Comparison of ENCODE assay signal across 26 mouse cellular contexts in the genomic region with DNA sequence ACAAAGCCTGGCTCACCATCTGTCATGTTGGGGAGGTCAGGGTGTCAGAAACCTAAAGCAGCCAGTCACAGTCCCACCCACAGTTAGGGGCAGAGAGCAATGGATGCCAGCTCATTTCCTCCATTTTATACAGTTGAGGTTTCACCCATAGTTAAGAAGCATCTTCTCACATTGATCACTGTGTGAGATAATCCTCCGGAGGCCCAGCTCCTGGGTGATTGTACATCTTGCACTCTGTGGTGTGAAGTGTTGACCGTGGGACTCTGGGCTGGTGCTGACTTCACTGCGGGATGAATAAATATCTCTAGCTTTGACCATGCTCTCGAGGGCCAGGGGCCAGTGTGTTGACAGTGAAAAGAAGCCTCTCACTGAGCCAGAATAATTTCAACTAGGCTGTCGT.
DNase-seq lines count a peak whose midpoint lies in the region; ATAC-seq and TF ChIP-seq lines count a peak whose summit lies in the region.
"Had no signal": no experiment of that assay in that cellular context is flagged by ENCODE, and none has a peak within 500 bp of the region (broad histone marks: within the 10 kb centered on the region; RNA-seq: fewer than 3 reads in every experiment).

No protein-coding gene starts in this region.

- DNase-seq in heart, adult 11 months: peak; percentile 57
- no peak for DNase-seq in heart, postnatal 25 days (ENCODE audit: low spot score)
- no peak for DNase-seq in MEL (ENCODE audit: low read depth, low spot score)
- no peak for DNase-seq in kidney, adult 11 months
- no peak for DNase-seq in left cerebral cortex, postnatal 25 days (ENCODE audit: low spot score in 2 of 2)
- DNase-seq: adrenal gland, adult 2 months; adrenal gland, postnatal 14 days; B cell, adult 2 months; cerebellum, adult 11-12 months; cerebellum, adult 8-10 months; cerebellum, postnatal 10 days; cerebellum, postnatal 36 days; embryo, embryonic 11 days; gastrocnemius, postnatal 14 days; heart, adult 18-20 months; heart, postnatal 10 days; heart, postnatal 4 days had no signal

- TF ChIP-seq RAD21 in MEL (IDR thresholded peaks at IDR 0.05; ENCODE audit: low read depth, low read length): no peak

- H3K79me2 ChIP-seq in MEL (ENCODE audit: control insufficient read depth, insufficient read depth, low read length, poor library complexity): peaks cover 13% of the 10 kb centered on the region

- peak; percentile 25; the same call in 1 of the 2 replicates for ATAC-seq in monocyte, adult 5-6 weeks (replicated peaks; ENCODE audit: insufficient number of reproducible peaks, low FRiP score, low TSS enrichment, poor library complexity, severe bottlenecking)
- ATAC-seq: forebrain, embryonic 13.5 days; forebrain, embryonic 16.5 days; hindbrain, postnatal 0 days; intestine, postnatal 0 days had no signal

- no peak for TF ChIP-seq CTCF in MEL (IDR thresholded peaks at IDR 0.05 in 2 of 3, conservative IDR thresholded peaks at IDR 0.05 in 1 of 3; ENCODE audit: control insufficient read depth in 1 of 3, insufficient read depth in 1 of 3, low read depth in 2 of 3, low read length in 3 of 3, poor library complexity in 1 of 3, severe bottlenecking in 1 of 3)

- H3K4me1 ChIP-seq in MEL (ENCODE audit: control insufficient read depth in 1 of 2, insufficient read depth in 2 of 2, low read length in 2 of 2): peaks cover 78 to 83% of the 10 kb centered on the region in 2 experiments
- H3K4me1 ChIP-seq: forebrain, embryonic 10.5 days; forebrain, embryonic 13.5 days had no signal

- no peak for TF ChIP-seq POLR2A in MEL (IDR thresholded peaks at IDR 0.05; ENCODE audit: control insufficient read depth in 1 of 2, insufficient read depth in 1 of 2, low read depth in 1 of 2, low read length in 2 of 2, poor library complexity in 1 of 2)

- TF ChIP-seq EP300 in MEL (IDR thresholded peaks at IDR 0.05; ENCODE audit: low read depth in 1 of 2, low read length in 2 of 2): no peak

- no peaks in the 10 kb centered on the region for H3K27me3 ChIP-seq in MEL (ENCODE audit: control insufficient read depth in 1 of 2, insufficient read depth in 2 of 2, low read length in 2 of 2)
- H3K27me3 ChIP-seq: forebrain, embryonic 13.5 days; heart, embryonic 12.5 days; heart, embryonic 15.5 days had no signal

- H3K36me3 ChIP-seq in MEL (ENCODE audit: control insufficient read depth in 1 of 2, insufficient read depth in 2 of 2, low read length in 2 of 2): peaks cover 2 to 77% of the 10 kb centered on the region in 2 experiments

- H3K9me3 ChIP-seq in MEL (replicated peaks; ENCODE audit: insufficient read depth, low read length): no peaks in the 10 kb centered on the region
- H3K9me3 ChIP-seq: forebrain, embryonic 10.5 days; forebrain, embryonic 13.5 days; heart, embryonic 12.5 days; heart, embryonic 15.5 days had no signal

- H3K4me3 ChIP-seq in MEL (ENCODE audit: control insufficient read depth in 1 of 2, insufficient read depth in 1 of 2, low read depth in 2 of 2, low read length in 2 of 2): no peak overlapping the region
- H3K4me3 ChIP-seq: forebrain, embryonic 10.5 days; forebrain, embryonic 13.5 days; heart, embryonic 12.5 days; heart, embryonic 15.5 days had no signal

- intact Hi-C loops in heart, postnatal 25 days (cut with DNase I): no loop called here
- intact Hi-C loops in left cerebral cortex, postnatal 25 days (cut with DNase I): no loop called here

- no peak overlapping the region for H3K9ac ChIP-seq in MEL (ENCODE audit: control insufficient read depth, low read depth, low read length, poor library complexity, severe bottlenecking)
- H3K9ac ChIP-seq: forebrain, embryonic 13.5 days; heart, embryonic 12.5 days; heart, embryonic 15.5 days; hindbrain, embryonic 14.5 days had no signal

- H3K27ac ChIP-seq in MEL (ENCODE audit: control insufficient read depth, low read depth, low read length): peak overlapping the region; percentile 77; the same call in 1 of the 2 replicates
- H3K27ac ChIP-seq: forebrain, embryonic 10.5 days; forebrain, embryonic 13.5 days; heart, embryonic 15.5 days; hindbrain, embryonic 14.5 days; hindbrain, postnatal 0 days had no signal

TF ChIP-seq in MEL, 35 proteins besides CTCF, POLR2A, EP300 and RAD21:
- TF ChIP-seq E2F4 (IDR thresholded peaks at IDR 0.05; ENCODE audit: borderline replicate concordance, low read depth, low read length) (no peak), ZNF384 (IDR thresholded peaks at IDR 0.05; ENCODE audit: low read depth, low read length) (no peak), GATA1 (IDR thresholded peaks at IDR 0.05; ENCODE audit: low read depth, low read length) (0 out of 2 replicates have a peak, but pooled peaks have one; percentile 3)
